Mouse (Mus musculus): ENCODE data around the gene Gpx6. TPM values are rescaled to one million over a fixed set of nuclear protein-coding genes. Genes with fewer than 3 reads are reported as not detected.

Gene Gpx6
- polyA plus RNA-seq (2012; rRNA removed): 0.11 TPM in 1 of 2 replicates, not detected in the other

- TF ChIP-seq CTCF (IDR thresholded peaks at IDR 0.05; ENCODE audit: borderline replicate concordance, extremely low read depth, insufficient read depth, insufficient read length) (no peak), POLR2A (IDR thresholded peaks at IDR 0.05; ENCODE audit: borderline replicate concordance, extremely low read depth, insufficient read depth, insufficient read length, poor library complexity, severe bottlenecking) (no peak)
Observed at GRCm38 (mm10) chr13:21311926-21312325, at the start of gene Gpx6. Gene Gpx6, plus strand, starts transcription at chr13:21312125.

GRCm38 (mm10) chr13:21262787-21263461 lies 49.0 kb upstream of the Gpx6 start:
- no peak for TF ChIP-seq CTCF (IDR thresholded peaks at IDR 0.05; ENCODE audit: borderline replicate concordance, extremely low read depth, insufficient read depth, insufficient read length)
- no peak for TF ChIP-seq POLR2A (IDR thresholded peaks at IDR 0.05; ENCODE audit: borderline replicate concordance, extremely low read depth, insufficient read depth, insufficient read length, poor library complexity, severe bottlenecking)
- DNase-seq (ENCODE audit: low read depth): no peak

More at GRCm38 (mm10) chr13:21311926-21312325, at the start of gene Gpx6:
- no peak for DNase-seq (ENCODE audit: low read depth)

GRCm38 (mm10) chr13:21263910-21264309 lies 48.0 kb upstream of the Gpx6 start:
- TF ChIP-seq POLR2A (IDR thresholded peaks at IDR 0.05; ENCODE audit: borderline replicate concordance, extremely low read depth, insufficient read depth, insufficient read length, poor library complexity, severe bottlenecking): no peak
- TF ChIP-seq CTCF (IDR thresholded peaks at IDR 0.05; ENCODE audit: borderline replicate concordance, extremely low read depth, insufficient read depth, insufficient read length): no peak
- peak; percentile 26 for DNase-seq (ENCODE audit: low read depth)

GRCm38 (mm10) chr13:21264366-21264765 lies 47.6 kb upstream of the Gpx6 start:
- TF ChIP-seq CTCF (IDR thresholded peaks at IDR 0.05; ENCODE audit: borderline replicate concordance, extremely low read depth, insufficient read depth, insufficient read length): no peak
- TF ChIP-seq POLR2A (IDR thresholded peaks at IDR 0.05; ENCODE audit: borderline replicate concordance, extremely low read depth, insufficient read depth, insufficient read length, poor library complexity, severe bottlenecking): no peak
- peak; percentile 77 for DNase-seq (ENCODE audit: low read depth)

GRCm38 (mm10) chr13:21265736-21266135 lies 46.2 kb upstream of the Gpx6 start:
- DNase-seq (ENCODE audit: low read depth): no peak
- TF ChIP-seq CTCF (IDR thresholded peaks at IDR 0.05; ENCODE audit: borderline replicate concordance, extremely low read depth, insufficient read depth, insufficient read length) (no peak), POLR2A (IDR thresholded peaks at IDR 0.05; ENCODE audit: borderline replicate concordance, extremely low read depth, insufficient read depth, insufficient read length, poor library complexity, severe bottlenecking) (no peak)

- TF ChIP-seq POLR2A (IDR thresholded peaks at IDR 0.05; ENCODE audit: borderline replicate concordance, extremely low read depth, insufficient read depth, insufficient read length, poor library complexity, severe bottlenecking) (no peak), CTCF (IDR thresholded peaks at IDR 0.05; ENCODE audit: borderline replicate concordance, extremely low read depth, insufficient read depth, insufficient read length) (no peak)
- DNase-seq (ENCODE audit: low read depth): peak; percentile 5
Observed at GRCm38 (mm10) chr13:21267541-21267940, 44.4 kb upstream of the Gpx6 start.

GRCm38 (mm10) chr13:21268262-21268661 lies 43.7 kb upstream of the Gpx6 start:
- no peak for DNase-seq (ENCODE audit: low read depth)
- TF ChIP-seq POLR2A (IDR thresholded peaks at IDR 0.05; ENCODE audit: borderline replicate concordance, extremely low read depth, insufficient read depth, insufficient read length, poor library complexity, severe bottlenecking) (no peak), CTCF (IDR thresholded peaks at IDR 0.05; ENCODE audit: borderline replicate concordance, extremely low read depth, insufficient read depth, insufficient read length) (no peak)

- TF ChIP-seq POLR2A (IDR thresholded peaks at IDR 0.05; ENCODE audit: borderline replicate concordance, extremely low read depth, insufficient read depth, insufficient read length, poor library complexity, severe bottlenecking) (no peak), CTCF (IDR thresholded peaks at IDR 0.05; ENCODE audit: borderline replicate concordance, extremely low read depth, insufficient read depth, insufficient read length) (peak; percentile 34; the same call in 1 of the 2 replicates)
- peak; percentile 89 for DNase-seq (ENCODE audit: low read depth)
Observed at GRCm38 (mm10) chr13:21275021-21275814, 36.7 kb upstream of the Gpx6 start.

GRCm38 (mm10) chr13:21275815-21276550 lies 35.9 kb upstream of the Gpx6 start:
- TF ChIP-seq CTCF (IDR thresholded peaks at IDR 0.05; ENCODE audit: borderline replicate concordance, extremely low read depth, insufficient read depth, insufficient read length): no peak
- TF ChIP-seq POLR2A (IDR thresholded peaks at IDR 0.05; ENCODE audit: borderline replicate concordance, extremely low read depth, insufficient read depth, insufficient read length, poor library complexity, severe bottlenecking): no peak
- peak; percentile 95 for DNase-seq (ENCODE audit: low read depth)

- no peak for DNase-seq (ENCODE audit: low read depth)
- TF ChIP-seq POLR2A (IDR thresholded peaks at IDR 0.05; ENCODE audit: borderline replicate concordance, extremely low read depth, insufficient read depth, insufficient read length, poor library complexity, severe bottlenecking) (no peak), CTCF (IDR thresholded peaks at IDR 0.05; ENCODE audit: borderline replicate concordance, extremely low read depth, insufficient read depth, insufficient read length) (no peak)
Observed at GRCm38 (mm10) chr13:21276551-21276950, 35.4 kb upstream of the Gpx6 start.

GRCm38 (mm10) chr13:21279076-21279475 lies 32.8 kb upstream of the Gpx6 start:
- TF ChIP-seq POLR2A (IDR thresholded peaks at IDR 0.05; ENCODE audit: borderline replicate concordance, extremely low read depth, insufficient read depth, insufficient read length, poor library complexity, severe bottlenecking) (no peak), CTCF (IDR thresholded peaks at IDR 0.05; ENCODE audit: borderline replicate concordance, extremely low read depth, insufficient read depth, insufficient read length) (no peak)
- DNase-seq (ENCODE audit: low read depth): no peak
